Mouse (Mus musculus): ENCODE results near the gene Hdac4. TPM values are rescaled to one million over a fixed set of nuclear protein-coding genes. Genes with fewer than 3 reads are reported as not detected.

The Hdac4 gene
- polyA plus RNA-seq, 1 experiment from 2014 or later = 34.7 TPM

- Histone ChIP-seq H3K36me3 (peaks cover 17% of the 10 kb centered on the region), H3K9me3 (no peaks in the 10 kb centered on the region), H3K27ac (peak overlapping the region; percentile 44; the same call in 1 of the 2 replicates), H3K4me3 (no peak overlapping the region), H3K9ac (no peak overlapping the region), H3K4me2 (no peak overlapping the region), H3K4me1 (peaks cover 19% of the 10 kb centered on the region), H3K27me3 (no peaks in the 10 kb centered on the region)
- ATAC-seq (ENCODE audit: insufficient number of reproducible peaks, insufficient read depth, low FRiP score, low TSS enrichment, low read depth) = no peak
- WGBS = 83% methylated on average over 6 of the region's 6 CpGs
These were observed 50.5 kb downstream of the Hdac4 start for GRCm38 (mm10) chr1:92144868-92145534.

DNA sequence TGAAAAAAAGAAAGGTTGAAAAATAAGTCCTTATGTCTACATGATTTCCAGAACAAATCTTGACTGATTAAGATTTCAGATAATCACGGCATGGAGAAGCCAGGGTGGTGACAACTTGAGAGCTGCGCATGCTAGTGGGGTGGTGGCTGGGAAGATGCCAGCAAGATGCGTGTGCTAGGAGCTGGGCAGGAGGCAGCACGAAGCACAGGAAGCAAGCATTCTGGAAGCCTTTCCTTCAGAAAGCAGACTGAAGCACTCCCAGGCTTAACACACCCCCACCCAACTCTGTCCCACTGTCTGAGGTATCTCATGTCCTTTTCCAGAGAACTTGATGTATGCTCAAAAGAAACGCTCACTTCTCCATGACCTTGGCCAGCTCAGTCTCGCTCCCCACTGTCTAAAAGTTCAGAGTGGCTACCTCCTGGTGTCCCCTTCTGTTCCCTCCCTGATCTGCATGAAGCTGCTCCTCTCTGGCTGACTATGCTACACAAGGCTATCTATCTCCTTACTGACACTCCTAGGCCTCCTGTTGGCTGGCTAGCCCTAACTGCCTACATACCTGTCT lies 52.1 kb downstream of the Hdac4 start:
- Histone ChIP-seq H3K4me2 (no peak overlapping the region), H3K9ac (no peak overlapping the region), H3K36me3 (peaks cover 27% of the 10 kb centered on the region), H3K27ac (no peak overlapping the region), H3K4me1 (peaks cover 19% of the 10 kb centered on the region), H3K9me3 (no peaks in the 10 kb centered on the region), H3K27me3 (no peaks in the 10 kb centered on the region), H3K4me3 (no peak overlapping the region)
- 79% methylated on average over 6 of the region's 6 CpGs for WGBS
- ATAC-seq (ENCODE audit: insufficient number of reproducible peaks, insufficient read depth, low FRiP score, low TSS enrichment, low read depth) = no peak

DNA sequence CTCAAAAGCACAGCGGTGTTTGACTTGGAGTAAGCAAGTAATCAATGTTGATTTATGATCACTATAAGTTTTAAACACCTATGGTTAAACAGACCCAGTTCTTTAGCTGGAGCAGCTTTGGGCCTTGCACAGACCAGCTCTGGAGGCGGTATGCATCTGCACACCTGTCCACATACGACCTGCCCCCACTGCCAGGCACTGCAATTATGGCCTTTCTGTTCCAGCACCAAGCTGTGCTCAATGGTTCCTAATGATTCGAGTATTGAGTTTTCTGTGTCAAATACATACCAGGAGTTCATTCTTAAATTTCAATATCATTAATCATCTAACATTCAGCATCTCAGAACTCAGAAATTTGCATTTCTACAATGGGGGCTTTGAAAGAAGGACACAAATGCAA lies 52.7 kb downstream of the Hdac4 start:
- Histone ChIP-seq H3K9me3 (no peaks in the 10 kb centered on the region), H3K4me2 (no peak overlapping the region), H3K36me3 (peaks cover 24% of the 10 kb centered on the region), H3K4me3 (no peak overlapping the region), H3K27me3 (no peaks in the 10 kb centered on the region), H3K9ac (no peak overlapping the region), H3K4me1 (peaks cover 19% of the 10 kb centered on the region), H3K27ac (no peak overlapping the region)
- WGBS = 85% methylated on average over 4 of the region's 4 CpGs
- ATAC-seq (ENCODE audit: insufficient number of reproducible peaks, insufficient read depth, low FRiP score, low TSS enrichment, low read depth) = no peak

DNA sequence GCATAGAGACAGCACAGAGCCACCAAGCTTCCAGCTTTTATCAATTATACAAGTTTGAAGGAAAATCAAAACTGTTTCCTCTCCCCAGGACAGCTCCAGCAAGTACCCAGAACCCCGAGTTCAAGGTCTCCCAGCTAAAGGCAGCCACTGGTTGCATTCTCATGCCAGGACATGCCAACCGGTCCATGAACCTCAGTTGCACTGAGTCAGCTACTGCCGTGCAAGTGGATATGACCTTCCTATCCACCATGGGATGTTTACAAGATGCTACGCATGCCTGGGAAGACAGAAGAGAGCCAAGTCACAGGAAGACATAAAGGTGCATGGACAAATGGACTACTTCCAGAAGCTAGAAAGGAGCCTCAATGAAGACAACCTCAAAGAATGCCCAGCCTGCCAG lies 56.5 kb downstream of the Hdac4 start:
- no peak overlapping the region for H3K9ac ChIP-seq
- whole genome bisulfite sequencing = 85% methylated on average over 4 of the region's 4 CpGs
- no peak overlapping the region for H3K27ac ChIP-seq
- no peak overlapping the region for H3K4me3 ChIP-seq
- no peaks in the 10 kb centered on the region for H3K27me3 ChIP-seq
- no peaks in the 10 kb centered on the region for H3K9me3 ChIP-seq
- peaks cover 17% of the 10 kb centered on the region; the same call in 1 of the 2 replicates for H3K36me3 ChIP-seq
- no peak overlapping the region for H3K4me2 ChIP-seq
- no peak for ATAC-seq (ENCODE audit: insufficient number of reproducible peaks, insufficient read depth, low FRiP score, low TSS enrichment, low read depth)
- peaks cover 28% of the 10 kb centered on the region for H3K4me1 ChIP-seq

- Histone ChIP-seq H3K9me3 (no peaks in the 10 kb centered on the region), H3K4me3 (no peak overlapping the region), H3K4me1 (peaks cover 22% of the 10 kb centered on the region), H3K9ac (no peak overlapping the region), H3K27me3 (no peaks in the 10 kb centered on the region), H3K36me3 (peaks cover 17% of the 10 kb centered on the region; the same call in 1 of the 2 replicates), H3K27ac (no peak overlapping the region), H3K4me2 (no peak overlapping the region)
- 89% methylated on average over 2 of the region's 2 CpGs for WGBS
- no peak for ATAC-seq (ENCODE audit: insufficient number of reproducible peaks, insufficient read depth, low FRiP score, low TSS enrichment, low read depth)
These were observed 58.2 kb downstream of the Hdac4 start for GRCm38 (mm10) chr1:92137136-92137848.

DNA sequence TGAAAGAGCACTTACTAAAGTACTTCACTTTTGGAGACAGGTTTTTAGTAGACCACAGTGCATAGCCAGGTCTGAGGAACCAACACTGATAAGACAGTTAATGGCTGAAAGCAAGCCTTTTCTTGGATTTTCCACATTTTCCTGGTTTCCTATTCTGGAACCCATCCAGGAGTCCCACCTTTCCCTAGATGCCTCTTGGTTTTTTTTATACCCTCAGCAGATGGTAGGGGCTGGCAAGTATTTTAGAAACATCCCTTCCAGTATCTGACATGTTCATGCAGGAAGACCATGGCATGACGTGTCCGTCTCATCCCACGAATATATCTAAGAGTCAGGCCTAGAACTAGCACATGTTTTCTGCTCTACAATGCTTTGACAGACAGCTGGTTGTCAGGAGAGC lies 59.1 kb downstream of the Hdac4 start:
- H3K9ac ChIP-seq = no peak overlapping the region
- ATAC-seq (ENCODE audit: insufficient number of reproducible peaks, insufficient read depth, low FRiP score, low TSS enrichment, low read depth) = no peak
- peaks cover 16% of the 10 kb centered on the region; the same call in 1 of the 2 replicates for H3K36me3 ChIP-seq
- no peaks in the 10 kb centered on the region for H3K9me3 ChIP-seq
- no peaks in the 10 kb centered on the region for H3K27me3 ChIP-seq
- 78% methylated on average over 3 of the region's 3 CpGs for WGBS
- no peak overlapping the region for H3K4me2 ChIP-seq
- no peak overlapping the region for H3K4me3 ChIP-seq
- H3K4me1 ChIP-seq = peaks cover 30% of the 10 kb centered on the region
- H3K27ac ChIP-seq = no peak overlapping the region

DNA sequence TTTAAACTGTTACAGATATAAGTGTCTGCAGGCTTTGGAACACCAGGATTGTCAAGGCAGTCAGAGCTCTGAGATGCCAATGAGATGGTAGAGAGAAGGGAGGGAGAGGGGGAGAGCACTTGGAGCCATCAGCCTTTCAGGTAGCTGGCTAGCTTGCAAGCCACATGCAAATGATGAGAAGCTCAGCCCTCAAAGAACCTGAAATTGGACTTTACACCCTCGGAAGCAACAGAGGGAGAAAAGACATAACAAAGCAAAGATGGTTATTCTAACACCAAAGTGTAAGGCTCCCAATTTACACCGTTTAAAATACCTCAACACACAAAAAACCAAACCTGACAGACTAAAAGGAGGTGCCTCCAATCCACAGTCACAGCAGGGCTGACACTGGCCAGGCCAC lies 63.3 kb downstream of the Hdac4 start:
- 73% methylated on average over 2 of the region's 2 CpGs for WGBS
- ATAC-seq (ENCODE audit: insufficient number of reproducible peaks, insufficient read depth, low FRiP score, low TSS enrichment, low read depth) = no peak
- H3K27ac ChIP-seq = no peak overlapping the region
- peaks cover 48% of the 10 kb centered on the region for H3K4me1 ChIP-seq
- no peaks in the 10 kb centered on the region for H3K27me3 ChIP-seq
- no peaks in the 10 kb centered on the region for H3K36me3 ChIP-seq
- no peaks in the 10 kb centered on the region for H3K9me3 ChIP-seq
- no peak overlapping the region for H3K9ac ChIP-seq
- H3K4me2 ChIP-seq = no peak overlapping the region
- no peak overlapping the region for H3K4me3 ChIP-seq

DNA sequence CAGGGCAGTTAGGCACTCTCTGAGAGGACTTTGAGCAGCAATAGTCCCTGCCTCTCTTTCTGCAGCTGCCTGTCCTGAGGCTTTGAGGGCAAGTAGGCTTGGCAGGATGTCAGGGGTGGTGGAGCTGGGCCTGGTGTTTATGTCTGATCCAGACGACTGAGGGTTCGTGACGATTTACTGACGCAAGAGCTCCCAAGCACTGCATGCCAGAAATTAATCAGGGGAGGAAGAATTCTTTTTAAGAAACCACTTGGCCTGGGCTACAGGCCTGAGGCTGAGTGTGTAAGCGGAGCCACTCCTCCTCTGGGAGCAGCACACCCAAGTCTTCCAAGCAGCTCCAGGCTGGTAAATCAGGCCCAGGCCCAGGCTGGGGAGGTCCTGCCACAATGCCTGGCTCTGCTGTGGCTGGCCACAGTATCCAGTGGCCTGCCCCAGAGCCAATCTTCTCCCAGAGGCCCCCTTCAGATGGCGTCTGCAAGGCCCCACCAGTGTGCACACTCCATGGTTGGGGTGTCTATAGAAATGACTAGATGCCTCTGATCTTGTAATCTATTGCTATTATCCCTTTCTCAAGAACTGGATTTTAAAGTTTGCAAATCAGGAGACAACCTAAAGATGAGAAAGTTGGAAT lies 64.9 kb downstream of the Hdac4 start:
- Histone ChIP-seq H3K9ac (0 out of 2 replicates have a peak overlapping the region, but pooled peaks have one; percentile 17), H3K36me3 (no peaks in the 10 kb centered on the region), H3K4me2 (peak overlapping the region; percentile 7; the same call in 1 of the 2 replicates), H3K4me3 (no peak overlapping the region), H3K27ac (peak overlapping the region; percentile 83), H3K9me3 (no peaks in the 10 kb centered on the region), H3K27me3 (no peaks in the 10 kb centered on the region), H3K4me1 (peaks cover 33% of the 10 kb centered on the region)
- WGBS = 23% methylated on average over 6 of the region's 6 CpGs
- ATAC-seq (ENCODE audit: insufficient number of reproducible peaks, insufficient read depth, low FRiP score, low TSS enrichment, low read depth) = peak; percentile 74

- Histone ChIP-seq H3K9ac (no peak overlapping the region), H3K4me3 (no peak overlapping the region), H3K27ac (peak overlapping the region; percentile 83), H3K9me3 (no peaks in the 10 kb centered on the region), H3K36me3 (no peaks in the 10 kb centered on the region), H3K27me3 (no peaks in the 10 kb centered on the region), H3K4me1 (peaks cover 31% of the 10 kb centered on the region), H3K4me2 (no peak overlapping the region)
- ATAC-seq (ENCODE audit: insufficient number of reproducible peaks, insufficient read depth, low FRiP score, low TSS enrichment, low read depth) = no peak
- 84% methylated on average over 3 of the region's 3 CpGs for WGBS
These were observed 65.7 kb downstream of the Hdac4 start for GRCm38 (mm10) chr1:92129751-92130150.

DNA sequence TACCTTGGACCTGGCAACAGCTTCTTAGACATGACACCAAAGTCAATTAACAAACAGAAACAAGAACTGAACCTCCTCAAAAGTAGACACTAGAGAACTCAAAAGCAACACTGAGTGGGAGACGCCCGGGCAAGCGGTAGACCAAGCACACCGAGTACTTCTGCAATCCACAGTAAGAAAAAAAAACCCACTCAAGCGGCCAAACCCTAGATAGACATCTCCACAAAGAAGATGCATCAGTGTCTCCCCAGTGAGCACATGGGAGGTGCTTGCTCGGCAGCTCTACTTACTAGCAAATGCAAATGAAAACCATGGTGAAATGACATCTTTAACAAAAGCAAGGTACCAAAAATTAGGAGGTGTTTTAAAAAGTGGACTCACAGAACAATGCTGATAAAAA lies 67.7 kb downstream of the Hdac4 start:
- no peak for ATAC-seq (ENCODE audit: insufficient number of reproducible peaks, insufficient read depth, low FRiP score, low TSS enrichment, low read depth)
- Histone ChIP-seq H3K9ac (no peak overlapping the region), H3K4me1 (peaks cover 33% of the 10 kb centered on the region), H3K4me3 (no peak overlapping the region), H3K27me3 (no peaks in the 10 kb centered on the region), H3K27ac (no peak overlapping the region), H3K9me3 (no peaks in the 10 kb centered on the region), H3K36me3 (0 out of 2 replicates have a peak, but pooled peaks cover 4% of the 10 kb centered on the region), H3K4me2 (no peak overlapping the region)
- WGBS = 91% methylated on average over 6 of the region's 6 CpGs

GRCm38 (mm10) chr1:92127366-92127765 lies 68.1 kb downstream of the Hdac4 start:
- H3K9ac ChIP-seq = no peak overlapping the region
- peaks cover 34% of the 10 kb centered on the region for H3K4me1 ChIP-seq
- H3K4me3 ChIP-seq = no peak overlapping the region
- 0 out of 2 replicates have a peak, but pooled peaks cover 4% of the 10 kb centered on the region for H3K36me3 ChIP-seq
- 83% methylated on average over 1 of the region's 1 CpGs for WGBS
- no peak overlapping the region for H3K4me2 ChIP-seq
- no peaks in the 10 kb centered on the region for H3K9me3 ChIP-seq
- no peak overlapping the region for H3K27ac ChIP-seq
- no peak for ATAC-seq (ENCODE audit: insufficient number of reproducible peaks, insufficient read depth, low FRiP score, low TSS enrichment, low read depth)
- no peaks in the 10 kb centered on the region for H3K27me3 ChIP-seq

All from embryonic facial prominence, embryonic 13.5 days (tissue).